Mouse (Mus musculus) stomach, postnatal 0 days (tissue): ENCODE measurements around the gene B9d2.

ENCODE experiments used
- CTCF ChIP-seq: IDR thresholded peaks from 2 replicates; pipeline ENCODE4 v1.5.1; 2016; ENCODE audit warnings: antibody characterized with exemption, low read depth, mild to moderate bottlenecking, moderate library complexity
- EP300 ChIP-seq: optimal IDR thresholded peaks from 2 replicates; pipeline ENCODE3; 2016; ENCODE audit warnings: antibody characterized with exemption

GRCm38 (mm10) chr7:25677013-25677412 is 3.6 kb upstream of the B9d2 start:
- TF ChIP-seq CTCF (no peak), EP300 (no peak)
